Mouse (Mus musculus): ENCODE measurements around the gene Lgals12. TPM values are rescaled to one million over a fixed set of nuclear protein-coding genes. Genes with fewer than 3 reads are reported as not detected.

Lgals12 gene
- total and polyA plus RNA-seq, 3 experiments: not detected

GRCm38 (mm10) chr19:7552301-7552673 lies 54.7 kb downstream of the Lgals12 start:
- Histone ChIP-seq H3K4me2 (ENCODE audit: insufficient read depth, low read depth, poor library complexity, severe bottlenecking) (no peak overlapping the region), H3K79me2 (replicated peaks; ENCODE audit: control insufficient read depth, extremely low read depth, insufficient read depth, poor library complexity, severe bottlenecking) (no peaks in the 10 kb centered on the region), H3K4me1 (ENCODE audit: control insufficient read depth in 1 of 2, insufficient read depth in 2 of 2) (peaks cover 0 to 3% of the 10 kb centered on the region in 2 experiments; a peak in 2 of 4 replicates), H3K9ac (ENCODE audit: insufficient read depth, low read depth) (no peak overlapping the region), H3K27me3 (replicated peaks) (peaks cover 4% of the 10 kb centered on the region), H3K36me3 (replicated peaks in 1 of 2; ENCODE audit: control insufficient read depth in 1 of 2, insufficient read depth in 1 of 2, low read length in 1 of 2) (no peaks in the 10 kb centered on the region), H3K4me3 (replicated peaks in 1 of 3; ENCODE audit: low read depth in 2 of 3, low read length in 2 of 3, poor library complexity in 1 of 3) (no peak overlapping the region), H3K27ac (ENCODE audit: insufficient read depth, low read depth) (no peak overlapping the region), H3K9me3 (replicated peaks; ENCODE audit: low read length) (no peaks in the 10 kb centered on the region)
- dilution Hi-C loops (cut with MboI; ENCODE audit: extremely low pct_ligation_motif_present, extremely low pct_unique_long_range_greater_than_20kb, low sequenced_read_pairs) (no loop called here), in situ Hi-C loops (cut with MboI; ENCODE audit: low pct_ligation_motif_present, low pct_unique_long_range_greater_than_20kb, low sequenced_read_pairs) (no loop called here)
- TF ChIP-seq RCOR1 (conservative IDR thresholded peaks at IDR 0.05; ENCODE audit: low read depth, low read length): no peak
- DNase-seq (ENCODE audit: extremely low read depth): no peak

GRCm38 (mm10) chr19:7551550-7552300 lies 55.3 kb downstream of the Lgals12 start:
- in situ Hi-C loops (cut with MboI; ENCODE audit: low pct_ligation_motif_present, low pct_unique_long_range_greater_than_20kb, low sequenced_read_pairs): no loop called here
- TF ChIP-seq MAFK (IDR thresholded peaks at IDR 0.05; ENCODE audit: insufficient replicate concordance, low read length) (peak; percentile 57; the same call in 1 of the 2 replicates), E2F4 (IDR thresholded peaks at IDR 0.05; ENCODE audit: insufficient replicate concordance, low read depth, low read length) (no peak), ETS1 (conservative IDR thresholded peaks at IDR 0.05; ENCODE audit: low read depth, low read length) (no peak), USF1 (IDR thresholded peaks at IDR 0.05; ENCODE audit: low read depth, low read length) (no peak), JUND (conservative IDR thresholded peaks at IDR 0.05; ENCODE audit: low read depth, low read length) (no peak), MAZ (IDR thresholded peaks at IDR 0.05; ENCODE audit: low read depth, low read length) (no peak), KAT2A (IDR thresholded peaks at IDR 0.05; ENCODE audit: insufficient replicate concordance, low read length) (no peak)
- dilution Hi-C loops (cut with MboI; ENCODE audit: extremely low pct_ligation_motif_present, extremely low pct_unique_long_range_greater_than_20kb, low sequenced_read_pairs): no loop called here
- H3K9ac ChIP-seq (ENCODE audit: insufficient read depth, low read depth): no peak overlapping the region
- no peaks in the 10 kb centered on the region for H3K36me3 ChIP-seq (replicated peaks in 1 of 2; ENCODE audit: control insufficient read depth in 1 of 2, insufficient read depth in 1 of 2, low read length in 1 of 2)
- no peaks in the 10 kb centered on the region for H3K4me1 ChIP-seq (ENCODE audit: control insufficient read depth in 1 of 2, insufficient read depth in 2 of 2)
- H3K4me3 ChIP-seq (replicated peaks in 1 of 3; ENCODE audit: low read depth in 2 of 3, low read length in 2 of 3, poor library complexity in 1 of 3): no peak overlapping the region
- H3K4me2 ChIP-seq (ENCODE audit: insufficient read depth, low read depth, poor library complexity, severe bottlenecking): no peak overlapping the region
- H3K9me3 ChIP-seq (replicated peaks; ENCODE audit: low read length): no peaks in the 10 kb centered on the region
- H3K79me2 ChIP-seq (replicated peaks; ENCODE audit: control insufficient read depth, extremely low read depth, insufficient read depth, poor library complexity, severe bottlenecking): no peaks in the 10 kb centered on the region
- peaks cover 4% of the 10 kb centered on the region for H3K27me3 ChIP-seq (replicated peaks)
- no peak overlapping the region for H3K27ac ChIP-seq (ENCODE audit: insufficient read depth, low read depth)
- DNase-seq (ENCODE audit: extremely low read depth): no peak

- no peak for DNase-seq (ENCODE audit: extremely low read depth)
- no peak overlapping the region for H3K4me3 ChIP-seq (replicated peaks in 1 of 3; ENCODE audit: low read depth in 2 of 3, low read length in 2 of 3, poor library complexity in 1 of 3)
- H3K4me2 ChIP-seq (ENCODE audit: insufficient read depth, low read depth, poor library complexity, severe bottlenecking): no peak overlapping the region
- H3K9me3 ChIP-seq (replicated peaks; ENCODE audit: low read length): no peaks in the 10 kb centered on the region
- no peak overlapping the region for H3K9ac ChIP-seq (ENCODE audit: insufficient read depth, low read depth)
- no peaks in the 10 kb centered on the region for H3K79me2 ChIP-seq (replicated peaks; ENCODE audit: control insufficient read depth, extremely low read depth, insufficient read depth, poor library complexity, severe bottlenecking)
- H3K4me1 ChIP-seq (ENCODE audit: control insufficient read depth in 1 of 2, insufficient read depth in 2 of 2): no peaks in the 10 kb centered on the region
- TF ChIP-seq TBP (conservative IDR thresholded peaks at IDR 0.05; ENCODE audit: low read depth, low read length) (no peak), JUN (IDR thresholded peaks at IDR 0.05; ENCODE audit: insufficient read depth, low read depth, low read length) (no peak), NRF1 (IDR thresholded peaks at IDR 0.05; ENCODE audit: low read depth, low read length) (no peak), SMC3 (IDR thresholded peaks at IDR 0.05; ENCODE audit: low read depth, low read length) (no peak), UBTF (IDR thresholded peaks at IDR 0.05; ENCODE audit: low read depth, low read length) (no peak)
- no peaks in the 10 kb centered on the region for H3K36me3 ChIP-seq (replicated peaks in 1 of 2; ENCODE audit: control insufficient read depth in 1 of 2, insufficient read depth in 1 of 2, low read length in 1 of 2)
- dilution Hi-C loops (cut with MboI; ENCODE audit: extremely low pct_ligation_motif_present, extremely low pct_unique_long_range_greater_than_20kb, low sequenced_read_pairs) (no loop called here), in situ Hi-C loops (cut with MboI; ENCODE audit: low pct_ligation_motif_present, low pct_unique_long_range_greater_than_20kb, low sequenced_read_pairs) (no loop called here)
- H3K27me3 ChIP-seq (replicated peaks): peaks cover 3% of the 10 kb centered on the region
- no peak overlapping the region for H3K27ac ChIP-seq (ENCODE audit: insufficient read depth, low read depth)
Measured at GRCm38 (mm10) chr19:7548924-7549323, 58.1 kb downstream of the Lgals12 start.

Other genes starting within 250 kb of the Lgals12 start
- gene Spindoc, start 224.2 kb downstream of the Lgals12 start, total RNA-seq (2012; rRNA removed): 9.0 and 10.1 TPM in 2 replicates
- 7.9 and 10.6 TPM in 2 replicates for gene Spindoc, start 224.2 kb downstream of the Lgals12 start, total RNA-seq (2014; rRNA removed)
- gene Spindoc, start 224.2 kb downstream of the Lgals12 start, polyA plus RNA-seq (2012; ENCODE audit: insufficient read length, low read depth): 15.7 and 21.7 TPM in 2 replicates
- 9.8 and 10.5 TPM in 2 replicates for gene 2700081O15Rik, start 189.6 kb downstream of the Lgals12 start, total RNA-seq (2012; rRNA removed)
- 7.1 and 7.2 TPM in 2 replicates for gene 2700081O15Rik, start 189.6 kb downstream of the Lgals12 start, total RNA-seq (2014; rRNA removed)
- gene 2700081O15Rik, start 189.6 kb downstream of the Lgals12 start, polyA plus RNA-seq (2012; ENCODE audit: insufficient read length, low read depth): 12.2 and 12.3 TPM in 2 replicates
- gene Rtn3, start 123.9 kb downstream of the Lgals12 start, total RNA-seq (2012; rRNA removed): 29.0 and 32.7 TPM in 2 replicates
- gene Rtn3, start 123.9 kb downstream of the Lgals12 start, total RNA-seq (2014; rRNA removed): 33.0 and 39.1 TPM in 2 replicates
- gene Rtn3, start 123.9 kb downstream of the Lgals12 start, polyA plus RNA-seq (2012; ENCODE audit: insufficient read length, low read depth): 97.5 and 102 TPM in 2 replicates
- gene Atl3, start 113.2 kb downstream of the Lgals12 start, total RNA-seq (2012; rRNA removed): 7.3 and 9.2 TPM in 2 replicates
- 17.5 and 19.8 TPM in 2 replicates for gene Atl3, start 113.2 kb downstream of the Lgals12 start, total RNA-seq (2014; rRNA removed)
- 11.3 and 14.3 TPM in 2 replicates for gene Atl3, start 113.2 kb downstream of the Lgals12 start, polyA plus RNA-seq (2012; ENCODE audit: insufficient read length, low read depth)
- gene Pla2g16, start 49.7 kb downstream of the Lgals12 start, total RNA-seq (2012; rRNA removed): 19.9 and 28.2 TPM in 2 replicates
- gene Pla2g16, start 49.7 kb downstream of the Lgals12 start, total RNA-seq (2014; rRNA removed): 17.9 and 19.5 TPM in 2 replicates
- 12.5 and 15.4 TPM in 2 replicates for gene Pla2g16, start 49.7 kb downstream of the Lgals12 start, polyA plus RNA-seq (2012; ENCODE audit: insufficient read length, low read depth)
- not detected in 2 replicates for gene Hrasls5, start 5.3 kb upstream of the Lgals12 start, total RNA-seq (2012; rRNA removed)
- gene Hrasls5, start 5.3 kb upstream of the Lgals12 start, total RNA-seq (2014; rRNA removed): not detected in 2 replicates
- not detected in 2 replicates for gene Hrasls5, start 5.3 kb upstream of the Lgals12 start, polyA plus RNA-seq (2012; ENCODE audit: insufficient read length, low read depth)
- not detected in 2 replicates for gene Slc22a19, start 104.1 kb upstream of the Lgals12 start, total RNA-seq (2012; rRNA removed)
- gene Slc22a19, start 104.1 kb upstream of the Lgals12 start, total RNA-seq (2014; rRNA removed): not detected in 2 replicates
- gene Slc22a19, start 104.1 kb upstream of the Lgals12 start, polyA plus RNA-seq (2012; ENCODE audit: insufficient read length, low read depth): not detected in 2 replicates
- gene Slc22a26, start 195.5 kb upstream of the Lgals12 start, total RNA-seq (2012; rRNA removed): not detected in 2 replicates
- not detected in 2 replicates for gene Slc22a26, start 195.5 kb upstream of the Lgals12 start, total RNA-seq (2014; rRNA removed)
- not detected in 2 replicates for gene Slc22a26, start 195.5 kb upstream of the Lgals12 start, polyA plus RNA-seq (2012; ENCODE audit: insufficient read length, low read depth)